Mouse (Mus musculus) small intestine, adult 2 months (tissue): ENCODE measurements at regions not wholly inside any gene's neighbourhood (a gene's known extent, or its start where the extent isn't known, plus 50 kb on each side); places are given as distances from the start of the nearest gene placed in this dataset.

ENCODE experiments used
- H3K27ac ChIP-seq: fragments of 200-500 bp; 2 replicates; pipeline ENCODE4 v1.5.1; 2012; ENCODE audit warnings: low read depth, low read length, control low read depth, inconsistent platforms; ENCODE audit not compliant: insufficient read depth
- H3K27me3 ChIP-seq: fragments of 200-500 bp; 2 replicates; pipeline ENCODE4 v1.6.1; 2012; ENCODE audit warnings: mild to moderate bottlenecking, moderate library complexity, low read length, inconsistent platforms; ENCODE audit not compliant: control insufficient read depth, insufficient read depth
- H3K36me3 ChIP-seq: fragments of 200-500 bp; 2 replicates; pipeline ENCODE4 v1.6.1; 2012; ENCODE audit warnings: mild to moderate bottlenecking, low read length, control low read depth, inconsistent platforms; ENCODE audit not compliant: control insufficient read depth, insufficient read depth
- H3K4me1 ChIP-seq: fragments of 200-500 bp; 2 replicates; pipeline ENCODE4 v1.6.1; 2012; ENCODE audit warnings: low read length, inconsistent platforms, mixed read lengths; ENCODE audit not compliant: control insufficient read depth, insufficient read depth, insufficient read length
- H3K4me3 ChIP-seq: fragments of 200-500 bp; 2 replicates; pipeline ENCODE4 v1.5.1; 2012; ENCODE audit warnings: low read depth, mild to moderate bottlenecking, control low read depth, inconsistent platforms, low read length, moderate library complexity
- CTCF ChIP-seq: fragments of 200-500 bp; IDR thresholded peaks from 2 replicates; pipeline ENCODE4 v1.5.1; 2012; ENCODE audit warnings: low read depth, mild to moderate bottlenecking, control low read depth, inconsistent platforms, low read length, moderate library complexity, mixed read lengths; ENCODE audit not compliant: insufficient replicate concordance, insufficient read length; ENCODE audit errors: extremely low read depth
- POLR2A ChIP-seq: fragments of 200-500 bp; IDR thresholded peaks from 2 replicates; pipeline ENCODE4 v1.6.1; 2012; ENCODE audit warnings: low read depth, mild to moderate bottlenecking, control low read depth, inconsistent platforms, low read length, moderate library complexity
- WGBS: fragments of 180-500 bp; shearing (Covaris S2); methylation state at CpG from one replicate; pipeline ENCODE4 v1.1.7; 2018; 5-methylcytosine and 5-hydroxymethylcytosine counted together

DNA sequence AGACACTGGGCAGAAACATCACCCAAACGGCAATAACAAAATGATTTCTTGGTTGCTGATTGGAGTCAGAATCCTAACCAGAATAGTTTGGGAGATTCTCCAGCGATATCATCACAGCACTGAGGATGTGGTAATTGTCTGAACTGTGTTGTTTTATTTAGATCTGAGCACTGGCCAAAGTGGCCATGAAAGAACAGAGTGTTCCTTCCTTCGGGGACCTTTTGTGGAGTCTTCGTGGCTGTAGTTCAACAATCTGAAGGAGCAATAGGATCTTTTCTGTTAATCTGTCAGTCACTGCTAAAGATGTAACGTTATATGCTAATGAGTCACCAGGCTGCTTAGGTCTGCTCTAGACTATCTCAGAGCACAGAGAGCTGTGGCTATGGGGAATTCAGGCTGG, 328.8 kb downstream of the Gxylt1 start:
- 68% methylated on average over 5 of the region's 5 CpGs for WGBS
- no peak for TF ChIP-seq POLR2A
- TF ChIP-seq CTCF, result no peak
- H3K4me3 ChIP-seq, result no peak overlapping the region
- H3K36me3 ChIP-seq, result no peaks in the 10 kb centered on the region
- no peak overlapping the region for H3K27ac ChIP-seq
- no peaks in the 10 kb centered on the region for H3K27me3 ChIP-seq
- no peaks in the 10 kb centered on the region for H3K4me1 ChIP-seq

GRCm38 (mm10) chr15:92903821-92904220, 371.2 kb downstream of the Gxylt1 start:
- Histone ChIP-seq H3K27ac (no peak overlapping the region), H3K27me3 (no peaks in the 10 kb centered on the region), H3K4me1 (no peaks in the 10 kb centered on the region), H3K36me3 (no peaks in the 10 kb centered on the region), H3K4me3 (no peak overlapping the region)
- TF ChIP-seq POLR2A (no peak), CTCF (no peak)
- WGBS, result 74% methylated on average over 8 of the region's 8 CpGs

- Histone ChIP-seq H3K27ac (no peak overlapping the region), H3K27me3 (no peaks in the 10 kb centered on the region), H3K4me1 (no peaks in the 10 kb centered on the region), H3K36me3 (no peaks in the 10 kb centered on the region), H3K4me3 (no peak overlapping the region)
- WGBS, result 88% methylated on average over 7 of the region's 7 CpGs
- TF ChIP-seq CTCF, result no peak
- TF ChIP-seq POLR2A, result no peak
These were observed 377.7 kb downstream of the Gxylt1 start for GRCm38 (mm10) chr15:92897277-92897676.

DNA sequence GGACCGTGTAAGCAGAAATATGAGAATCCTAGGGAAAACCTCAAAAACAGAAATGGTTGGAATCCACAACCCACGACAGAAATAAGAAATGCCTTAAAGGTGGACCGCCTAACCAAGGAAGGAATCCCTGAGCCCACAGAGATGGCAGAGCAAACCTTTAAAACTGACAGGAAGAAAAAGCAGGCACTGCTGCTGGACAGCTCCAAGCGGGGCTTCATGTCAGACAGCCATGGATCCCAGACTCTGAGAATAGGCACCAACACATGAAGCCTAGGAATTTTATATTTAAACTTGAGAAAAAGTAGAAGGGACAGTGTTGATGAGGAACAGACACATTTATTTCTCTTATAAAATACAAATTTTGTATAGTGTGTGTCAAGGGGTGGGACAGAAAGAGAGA, 379.1 kb downstream of the Gxylt1 start:
- no peaks in the 10 kb centered on the region for H3K4me1 ChIP-seq
- 71% methylated on average over 4 of the region's 4 CpGs for WGBS
- no peaks in the 10 kb centered on the region for H3K36me3 ChIP-seq
- no peak overlapping the region for H3K27ac ChIP-seq
- TF ChIP-seq POLR2A (no peak), CTCF (no peak)
- no peak overlapping the region for H3K4me3 ChIP-seq
- no peaks in the 10 kb centered on the region for H3K27me3 ChIP-seq

DNA sequence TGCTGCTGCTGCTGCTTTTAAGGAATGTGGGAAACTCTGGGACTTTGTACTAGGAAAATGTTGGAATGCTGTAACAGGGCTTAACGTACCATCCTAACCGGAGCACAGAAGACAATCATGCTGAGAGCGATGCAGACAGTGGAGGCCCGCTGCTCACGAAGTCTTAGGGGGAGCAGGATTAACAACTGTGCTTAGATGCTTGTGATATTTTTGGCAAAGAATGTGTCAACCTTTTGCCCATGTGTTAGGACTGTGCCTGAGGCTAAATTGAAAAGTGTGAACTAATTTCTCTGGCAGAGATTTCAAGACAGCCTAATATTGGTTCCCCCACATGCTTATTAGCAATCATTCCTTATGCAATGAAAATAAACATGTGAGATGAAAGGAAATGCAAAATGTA, 398.5 kb downstream of the Gxylt1 start:
- no peaks in the 10 kb centered on the region for H3K27me3 ChIP-seq
- WGBS, result 84% methylated on average over 5 of the region's 5 CpGs
- TF ChIP-seq CTCF, result no peak
- no peak for TF ChIP-seq POLR2A
- no peak overlapping the region for H3K27ac ChIP-seq
- H3K4me1 ChIP-seq, result no peaks in the 10 kb centered on the region
- no peak overlapping the region for H3K4me3 ChIP-seq
- H3K36me3 ChIP-seq, result no peaks in the 10 kb centered on the region

DNA sequence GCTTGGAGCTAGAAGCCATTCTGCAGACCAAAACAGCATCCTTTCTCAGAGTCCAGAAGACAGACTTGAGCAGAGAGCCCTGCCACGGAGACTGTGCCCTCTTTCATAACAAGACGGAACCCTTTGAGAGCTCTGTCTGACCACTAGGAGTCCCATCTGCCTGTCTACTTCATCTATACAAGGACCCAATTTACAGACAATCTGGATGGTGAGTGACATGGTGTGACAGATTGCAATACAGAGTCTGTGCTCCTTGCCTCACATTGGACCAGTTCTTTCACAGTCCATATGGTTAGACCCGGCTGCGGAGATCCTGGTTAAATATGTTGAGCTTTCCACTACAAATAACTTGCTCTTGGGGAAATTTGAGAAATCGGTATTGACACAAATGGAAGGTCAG, 410.9 kb downstream of the Gxylt1 start:
- Histone ChIP-seq H3K27me3 (no peaks in the 10 kb centered on the region), H3K27ac (no peak overlapping the region), H3K36me3 (no peaks in the 10 kb centered on the region), H3K4me3 (no peak overlapping the region), H3K4me1 (no peaks in the 10 kb centered on the region)
- TF ChIP-seq CTCF, result no peak
- no peak for TF ChIP-seq POLR2A
- 84% methylated on average over 5 of the region's 5 CpGs for WGBS

GRCm38 (mm10) chr15:92850854-92851253, 424.1 kb downstream of the Gxylt1 start:
- Histone ChIP-seq H3K4me3 (no peak overlapping the region), H3K27ac (no peak overlapping the region), H3K36me3 (no peaks in the 10 kb centered on the region), H3K4me1 (no peaks in the 10 kb centered on the region), H3K27me3 (no peaks in the 10 kb centered on the region)
- 25% methylated on average over 5 of the region's 5 CpGs for WGBS
- TF ChIP-seq CTCF (no peak), POLR2A (no peak)

DNA sequence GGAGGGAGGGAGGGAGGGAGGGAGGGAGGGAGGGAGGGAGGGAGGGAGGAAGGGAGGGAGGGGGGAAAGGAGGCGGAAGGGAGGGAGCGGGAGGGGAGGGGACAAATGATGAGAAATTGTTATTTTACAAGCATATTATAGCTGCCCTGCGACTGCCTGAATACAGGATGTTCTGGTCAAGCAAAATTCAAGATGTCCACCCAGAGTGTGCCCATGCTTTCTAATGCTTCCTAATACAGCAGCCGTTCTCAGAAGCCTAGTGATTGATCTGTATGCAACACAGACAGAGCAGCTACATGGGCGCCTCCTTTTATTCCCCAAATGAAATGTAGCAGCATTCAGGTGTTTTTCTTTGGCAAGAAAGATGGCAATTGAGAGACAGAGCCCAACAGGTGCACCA, 434.9 kb downstream of the Gxylt1 start:
- no peaks in the 10 kb centered on the region for H3K36me3 ChIP-seq
- TF ChIP-seq POLR2A (no peak), CTCF (no peak)
- no peaks in the 10 kb centered on the region for H3K4me1 ChIP-seq
- H3K4me3 ChIP-seq, result no peak overlapping the region
- no peak overlapping the region for H3K27ac ChIP-seq
- WGBS, result 89% methylated on average over 5 of the region's 5 CpGs
- no peaks in the 10 kb centered on the region for H3K27me3 ChIP-seq
